Mouse (Mus musculus) small intestine, adult 2 months (tissue): Measurements from ENCODE around the gene Trabd2b. TPM values are rescaled to one million over a fixed set of nuclear protein-coding genes. Genes with fewer than 3 reads are reported as not detected.

Experiments used
- H3K27ac ChIP-seq: fragments of 200-500 bp; 2 replicates; pipeline ENCODE4 v1.5.1; 2012; ENCODE audit warnings: low read depth, low read length, control low read depth, inconsistent platforms; ENCODE audit not compliant: insufficient read depth
- H3K27me3 ChIP-seq: fragments of 200-500 bp; 2 replicates; pipeline ENCODE4 v1.6.1; 2012; ENCODE audit warnings: mild to moderate bottlenecking, moderate library complexity, low read length, inconsistent platforms; ENCODE audit not compliant: control insufficient read depth, insufficient read depth
- H3K36me3 ChIP-seq: fragments of 200-500 bp; 2 replicates; pipeline ENCODE4 v1.6.1; 2012; ENCODE audit warnings: mild to moderate bottlenecking, low read length, control low read depth, inconsistent platforms; ENCODE audit not compliant: control insufficient read depth, insufficient read depth
- H3K4me1 ChIP-seq: fragments of 200-500 bp; 2 replicates; pipeline ENCODE4 v1.6.1; 2012; ENCODE audit warnings: low read length, inconsistent platforms, mixed read lengths; ENCODE audit not compliant: control insufficient read depth, insufficient read depth, insufficient read length
- H3K4me3 ChIP-seq: fragments of 200-500 bp; 2 replicates; pipeline ENCODE4 v1.5.1; 2012; ENCODE audit warnings: low read depth, mild to moderate bottlenecking, control low read depth, inconsistent platforms, low read length, moderate library complexity
- CTCF ChIP-seq: fragments of 200-500 bp; IDR thresholded peaks from 2 replicates; pipeline ENCODE4 v1.5.1; 2012; ENCODE audit warnings: low read depth, mild to moderate bottlenecking, control low read depth, inconsistent platforms, low read length, moderate library complexity, mixed read lengths; ENCODE audit not compliant: insufficient replicate concordance, insufficient read length; ENCODE audit errors: extremely low read depth
- POLR2A ChIP-seq: fragments of 200-500 bp; IDR thresholded peaks from 2 replicates; pipeline ENCODE4 v1.6.1; 2012; ENCODE audit warnings: low read depth, mild to moderate bottlenecking, control low read depth, inconsistent platforms, low read length, moderate library complexity
- WGBS: fragments of 180-500 bp; shearing (Covaris S2); methylation state at CpG from one replicate; pipeline ENCODE4 v1.1.7; 2018; 5-methylcytosine and 5-hydroxymethylcytosine counted together
- polyA plus RNA-seq: library from polyadenylated mRNA; depleted of rRNA; stranded (reverse); fragments of >200 nt; gene quantifications from 2 replicates; pipeline ENCODE4 v1.2.3, GENCODE M21; 2012

Trabd2b gene
- polyA plus RNA-seq, 1 experiment = 0.32 TPM

- H3K4me3 ChIP-seq = no peak overlapping the region
- no peak overlapping the region for H3K27ac ChIP-seq
- H3K36me3 ChIP-seq = no peaks in the 10 kb centered on the region
- WGBS = 38% methylated on average over 3 of the region's 3 CpGs
- TF ChIP-seq CTCF (no peak), POLR2A (no peak)
- H3K27me3 ChIP-seq = no peaks in the 10 kb centered on the region
- peaks cover 7% of the 10 kb centered on the region; the same call in 1 of the 2 replicates for H3K4me1 ChIP-seq
Observed at GRCm38 (mm10) chr4:114545481-114546200, 139.1 kb downstream of the Trabd2b start.

DNA sequence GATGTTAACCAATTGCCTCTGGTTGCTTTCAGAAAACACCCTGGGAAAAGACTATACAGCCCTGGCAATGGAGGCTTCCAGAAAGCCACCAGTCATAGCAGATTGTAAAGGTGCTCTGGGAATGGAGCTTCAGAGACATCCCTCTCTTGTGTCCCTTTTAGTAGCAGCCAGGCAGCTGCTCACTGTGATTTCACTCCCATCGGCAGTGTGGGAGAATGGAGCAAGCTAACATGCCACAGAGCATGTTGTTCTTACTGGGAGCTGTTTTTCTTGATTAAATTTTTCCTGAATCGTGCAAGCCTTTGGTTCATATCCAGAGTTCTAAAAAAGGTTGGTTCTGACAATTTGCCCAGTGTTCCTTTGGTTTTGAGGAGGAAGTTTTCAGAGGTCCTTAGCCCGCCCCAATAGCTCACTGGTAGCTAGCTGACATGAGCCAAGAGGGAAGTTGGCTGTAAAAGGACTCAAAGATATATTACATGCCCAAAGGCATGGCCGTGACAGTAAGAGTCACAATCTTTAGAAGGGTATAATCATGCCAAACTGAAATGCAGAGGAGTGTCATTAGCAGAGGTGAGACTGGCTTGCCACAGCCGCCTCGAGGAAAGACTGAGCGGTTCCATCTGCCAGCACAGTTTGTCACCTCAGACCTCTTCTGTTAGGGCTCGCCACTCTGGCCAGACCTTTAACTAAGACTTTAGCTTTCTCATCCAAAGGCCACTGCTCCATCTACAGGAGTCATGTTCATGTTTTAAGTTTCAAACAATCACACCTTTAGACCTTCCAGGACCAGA, 141.3 kb downstream of the Trabd2b start:
- Histone ChIP-seq H3K36me3 (no peaks in the 10 kb centered on the region), H3K27me3 (no peaks in the 10 kb centered on the region), H3K4me1 (peaks cover 7% of the 10 kb centered on the region; the same call in 1 of the 2 replicates), H3K4me3 (no peak overlapping the region), H3K27ac (no peak overlapping the region)
- 36% methylated on average over 8 of the region's 8 CpGs for WGBS
- TF ChIP-seq POLR2A (no peak), CTCF (no peak)

DNA sequence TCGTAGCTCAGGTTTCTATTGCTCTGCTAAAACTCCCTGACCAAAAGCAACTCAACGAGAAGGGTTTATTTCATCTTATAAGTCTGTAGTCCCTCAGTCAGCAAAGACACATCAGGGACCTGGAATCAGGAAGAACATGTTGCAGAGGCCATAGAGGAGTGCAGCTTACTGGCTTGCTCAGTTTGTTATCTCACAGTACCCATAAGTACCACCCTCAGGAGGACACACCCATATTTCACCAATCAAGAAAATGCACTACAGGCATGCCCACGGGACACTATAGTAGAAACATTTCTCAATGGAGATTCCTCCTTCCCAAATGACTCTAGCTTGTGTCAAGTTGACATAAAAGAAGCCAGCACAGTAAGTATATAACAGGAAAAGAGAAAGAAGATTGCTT, 143.0 kb downstream of the Trabd2b start:
- H3K4me3 ChIP-seq = no peak overlapping the region
- H3K27me3 ChIP-seq = no peaks in the 10 kb centered on the region
- TF ChIP-seq CTCF (no peak), POLR2A (no peak)
- H3K27ac ChIP-seq = no peak overlapping the region
- WGBS = 63% methylated on average over 3 of the region's 3 CpGs
- H3K4me1 ChIP-seq = peaks cover 7% of the 10 kb centered on the region; the same call in 1 of the 2 replicates
- no peaks in the 10 kb centered on the region for H3K36me3 ChIP-seq

GRCm38 (mm10) chr4:114550471-114551156, 144.1 kb downstream of the Trabd2b start:
- 86% methylated on average over 11 of the region's 11 CpGs for WGBS
- Histone ChIP-seq H3K4me1 (peaks cover 3% of the 10 kb centered on the region; the same call in 1 of the 2 replicates), H3K27me3 (no peaks in the 10 kb centered on the region), H3K27ac (no peak overlapping the region), H3K36me3 (no peaks in the 10 kb centered on the region), H3K4me3 (no peak overlapping the region)
- TF ChIP-seq POLR2A (no peak), CTCF (no peak)

DNA sequence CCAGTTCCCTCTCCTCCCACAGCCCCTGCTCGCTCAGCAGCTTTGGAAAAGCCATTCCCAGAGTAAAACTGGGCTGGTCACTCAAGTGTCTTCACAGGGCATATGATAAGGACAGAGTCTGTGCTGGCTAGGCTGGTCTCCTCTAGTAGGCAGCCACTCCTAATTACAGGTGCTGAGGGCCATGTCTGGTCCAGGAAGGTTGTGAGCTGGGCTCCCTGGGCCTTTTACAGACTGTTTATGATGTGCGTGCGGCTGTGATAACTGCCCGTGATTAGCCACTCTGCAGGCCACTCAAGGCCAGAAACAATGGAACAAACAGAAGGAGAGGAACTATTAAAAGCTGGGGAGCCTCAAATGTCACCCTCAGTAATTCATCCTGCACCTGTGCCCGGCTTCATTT, 150.4 kb downstream of the Trabd2b start:
- no peak overlapping the region for H3K27ac ChIP-seq
- H3K36me3 ChIP-seq = no peaks in the 10 kb centered on the region
- 77% methylated on average over 5 of the region's 5 CpGs for WGBS
- no peak overlapping the region for H3K4me3 ChIP-seq
- no peaks in the 10 kb centered on the region for H3K4me1 ChIP-seq
- H3K27me3 ChIP-seq = no peaks in the 10 kb centered on the region
- no peak for TF ChIP-seq POLR2A

DNA sequence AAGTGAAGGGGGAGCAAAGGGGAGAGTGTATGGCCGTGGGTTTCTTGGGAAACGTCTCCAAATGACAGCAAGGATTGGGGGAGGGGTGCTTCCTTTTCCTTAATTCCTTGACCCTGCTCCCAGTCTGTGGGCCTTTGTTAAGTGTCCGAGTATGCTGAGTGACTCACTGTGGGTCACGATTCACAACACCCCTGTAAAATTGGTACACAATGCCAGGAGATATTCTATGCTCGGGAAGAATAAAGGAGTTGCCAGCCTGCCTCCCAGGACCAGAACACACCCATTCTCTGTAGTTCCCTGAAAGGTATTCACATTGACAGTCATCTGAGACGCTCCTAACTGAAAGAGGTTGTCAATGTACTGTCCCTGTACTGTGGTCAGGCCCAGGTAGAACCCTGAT, 151.2 kb downstream of the Trabd2b start:
- H3K4me1 ChIP-seq = no peaks in the 10 kb centered on the region
- 68% methylated on average over 6 of the region's 6 CpGs for WGBS
- no peak for TF ChIP-seq POLR2A
- TF ChIP-seq CTCF = no peak
- no peaks in the 10 kb centered on the region for H3K36me3 ChIP-seq
- H3K27ac ChIP-seq = no peak overlapping the region
- H3K4me3 ChIP-seq = no peak overlapping the region
- H3K27me3 ChIP-seq = no peaks in the 10 kb centered on the region

- TF ChIP-seq CTCF (no peak), POLR2A (no peak)
- Histone ChIP-seq H3K4me3 (no peak overlapping the region), H3K27me3 (no peaks in the 10 kb centered on the region), H3K27ac (no peak overlapping the region), H3K4me1 (no peaks in the 10 kb centered on the region), H3K36me3 (no peaks in the 10 kb centered on the region)
- WGBS = 79% methylated on average over 3 of the region's 3 CpGs
Observed at GRCm38 (mm10) chr4:114558487-114558886, 152.0 kb downstream of the Trabd2b start.
